Mouse (Mus musculus) gastrocnemius, adult 2 months (tissue): ENCODE measurements at regions not wholly inside any gene's neighbourhood (a gene's known extent, or its start where the extent isn't known, plus 50 kb on each side); places are given as distances from the start of the nearest gene placed in this dataset.
A peak's percentile ranks its signal among the peaks of the same experiment; 100 is the strongest.

Experiments used
- DNase-seq: peaks from one replicate; pipeline ENCODE4 v3.0.0; 2022
- H3K27ac ChIP-seq: fragments of 200-600 bp; 2 replicates; pipeline ENCODE4 v1.8.1; 2022; ENCODE audit warnings: mild to moderate bottlenecking
- H3K4me3 ChIP-seq: fragments of 200-600 bp; 2 replicates; pipeline ENCODE4 v1.8.1; 2022; ENCODE audit warnings: mild to moderate bottlenecking, moderate library complexity
- CTCF ChIP-seq: fragments of 200-600 bp; IDR thresholded peaks from 2 replicates; pipeline ENCODE4 v1.8.1; 2022; ENCODE audit warnings: antibody characterized with exemption, mild to moderate bottlenecking, moderate library complexity
- intact Hi-C: fragments of 180-260 bp; cut with DNase I; formaldehyde crosslinking; loops from one replicate; pipeline ENCODE4 v1.15.1; 2025

- Histone ChIP-seq H3K27ac (no peak overlapping the region), H3K4me3 (no peak overlapping the region)
- DNase-seq: no peak
- intact Hi-C loops: no loop called here
- TF ChIP-seq CTCF: no peak
These were observed 171.5 kb upstream of the Ctso start for GRCm38 (mm10) chr3:81760914-81761313.

- DNase-seq: no peak
- no peak for TF ChIP-seq CTCF
- Histone ChIP-seq H3K4me3 (no peak overlapping the region), H3K27ac (no peak overlapping the region)
- intact Hi-C loops: no loop called here
These were observed 160.6 kb upstream of the Ctso start for GRCm38 (mm10) chr3:81771812-81772211.

GRCm38 (mm10) chr3:81773012-81773411 lies 159.4 kb upstream of the Ctso start:
- intact Hi-C loops: no loop called here
- Histone ChIP-seq H3K27ac (no peak overlapping the region), H3K4me3 (no peak overlapping the region)
- DNase-seq: no peak
- no peak for TF ChIP-seq CTCF

GRCm38 (mm10) chr3:81782081-81782480 lies 150.3 kb upstream of the Ctso start:
- no peak overlapping the region for H3K4me3 ChIP-seq
- intact Hi-C loops: loop anchor here (2.0 to 5.0 kb wide), 2 partner anchors 745 to 823 kb away; partner anchors contain the start of gene Pdgfc
- H3K27ac ChIP-seq: no peak overlapping the region
- no peak for TF ChIP-seq CTCF
- DNase-seq: no peak

- peak; percentile 80 for TF ChIP-seq CTCF
- Histone ChIP-seq H3K4me3 (peak overlapping the region; percentile 60), H3K27ac (no peak overlapping the region)
- DNase-seq: peak; percentile 20
- intact Hi-C loops: loop anchor here (2.0 to 5.0 kb wide), 2 partner anchors 746 to 824 kb away; partner anchors contain the start of gene Pdgfc
These were observed 149.4 kb upstream of the Ctso start for GRCm38 (mm10) chr3:81782921-81783541.

GRCm38 (mm10) chr3:81788915-81789314 lies 143.5 kb upstream of the Ctso start:
- no peak for TF ChIP-seq CTCF
- intact Hi-C loops: no loop called here
- H3K4me3 ChIP-seq: no peak overlapping the region
- no peak overlapping the region for H3K27ac ChIP-seq
- DNase-seq: no peak

GRCm38 (mm10) chr3:81789664-81790063 lies 142.7 kb upstream of the Ctso start:
- intact Hi-C loops: no loop called here
- no peak for TF ChIP-seq CTCF
- DNase-seq: no peak
- Histone ChIP-seq H3K4me3 (no peak overlapping the region), H3K27ac (no peak overlapping the region)

GRCm38 (mm10) chr3:81802096-81802495 lies 130.3 kb upstream of the Ctso start:
- no peak overlapping the region for H3K4me3 ChIP-seq
- DNase-seq: no peak
- no peak overlapping the region for H3K27ac ChIP-seq
- no peak for TF ChIP-seq CTCF
- intact Hi-C loops: no loop called here

- DNase-seq: no peak
- Histone ChIP-seq H3K4me3 (no peak overlapping the region), H3K27ac (no peak overlapping the region)
- TF ChIP-seq CTCF: no peak
- intact Hi-C loops: no loop called here
These were observed 126.7 kb upstream of the Ctso start for GRCm38 (mm10) chr3:81805745-81806144.

- no peak for DNase-seq
- no peak for TF ChIP-seq CTCF
- Histone ChIP-seq H3K27ac (no peak overlapping the region), H3K4me3 (no peak overlapping the region)
- intact Hi-C loops: no loop called here
These were observed 122.8 kb upstream of the Ctso start for GRCm38 (mm10) chr3:81809604-81810003.

- intact Hi-C loops: no loop called here
- TF ChIP-seq CTCF: no peak
- DNase-seq: no peak
- H3K27ac ChIP-seq: no peak overlapping the region
- H3K4me3 ChIP-seq: no peak overlapping the region
These were observed 112.1 kb upstream of the Ctso start for GRCm38 (mm10) chr3:81820304-81820703.

GRCm38 (mm10) chr3:81829525-81829924 lies 102.9 kb upstream of the Ctso start:
- DNase-seq: no peak
- intact Hi-C loops: no loop called here
- Histone ChIP-seq H3K4me3 (no peak overlapping the region), H3K27ac (no peak overlapping the region)
- TF ChIP-seq CTCF: no peak

- intact Hi-C loops: loop anchor here (5.0 kb wide), 1 partner anchor 1213 kb away; no protein-coding TSS in a partner anchor
- DNase-seq: no peak
- H3K4me3 ChIP-seq: no peak overlapping the region
- no peak for TF ChIP-seq CTCF
- H3K27ac ChIP-seq: no peak overlapping the region
These were observed 102.3 kb upstream of the Ctso start for GRCm38 (mm10) chr3:81829966-81830599.
